Comparison of ENCODE assay signal across 8 mouse cellular contexts in genomic region chr6:93726829-93727455, GRCm38 (mm10).
A peak's percentile ranks its signal among the peaks of the same experiment; 100 is the strongest.
DNase-seq lines count a peak whose midpoint lies in the region; ATAC-seq and TF ChIP-seq lines count a peak whose summit lies in the region.
"Had no signal": no experiment of that assay in that cellular context is flagged by ENCODE, and none has a peak within 500 bp of the region (broad histone marks: within the 10 kb centered on the region; RNA-seq: fewer than 3 reads in every experiment).

No protein-coding gene starts in this region.

- 39% methylated on average over 7 of the region's 7 CpGs for WGBS in kidney, embryonic 14.5 days
- 50% methylated on average over 7 of the region's 7 CpGs for WGBS in embryonic facial prominence, embryonic 14.5 days

- peak; percentile 41; the same call in 1 of the 2 replicates for TF ChIP-seq CTCF in testis, adult 2 months (IDR thresholded peaks at IDR 0.05; ENCODE audit: control insufficient read depth, insufficient read depth, insufficient replicate concordance, low read depth, low read length)

- no peaks in the 10 kb centered on the region for H3K36me3 ChIP-seq in kidney, embryonic 14.5 days (ENCODE audit: control insufficient read depth, insufficient read depth, low read length)
- no peaks in the 10 kb centered on the region for H3K36me3 ChIP-seq in embryonic facial prominence, embryonic 14.5 days (ENCODE audit: control insufficient read depth, insufficient read depth, low read length)
- no peaks in the 10 kb centered on the region for H3K36me3 ChIP-seq in testis, adult 2 months (ENCODE audit: control insufficient read depth, insufficient read depth, low read length)

- no peak for DNase-seq in kidney, adult 11 months
- peak; percentile 33 for DNase-seq in right cerebral cortex, adult 18-20 months
- no peak for DNase-seq in right cerebral cortex, postnatal 14 days
- peak; percentile 60 for DNase-seq in embryonic facial prominence, embryonic 14.5 days (ENCODE audit: low spot score)
- DNase-seq in spleen, postnatal 36 days (ENCODE audit: low spot score in 2 of 2) = no peak
- DNase-seq: thymus, postnatal 25 days had no signal

- no peaks in the 10 kb centered on the region for H3K9me3 ChIP-seq in kidney, embryonic 14.5 days (ENCODE audit: control insufficient read depth, low read length)
- H3K9me3 ChIP-seq in embryonic facial prominence, embryonic 14.5 days (ENCODE audit: control insufficient read depth, low read length) = no peaks in the 10 kb centered on the region

- H3K27ac ChIP-seq in kidney, embryonic 14.5 days (ENCODE audit: low read depth, low read length) = no peak overlapping the region
- no peak overlapping the region for H3K27ac ChIP-seq in embryonic facial prominence, embryonic 14.5 days (replicated peaks; ENCODE audit: low read depth, low read length)
- no peak overlapping the region for H3K27ac ChIP-seq in testis, adult 2 months (ENCODE audit: control insufficient read depth, insufficient read depth, low read depth, low read length)

- TF ChIP-seq POLR2A in testis, adult 2 months (IDR thresholded peaks at IDR 0.05; ENCODE audit: control insufficient read depth, low read depth, low read length) = no peak

- 0 out of 2 replicates have a peak, but pooled peaks have one; percentile 47 for ATAC-seq in kidney, embryonic 14.5 days (ENCODE audit: low FRiP score, low TSS enrichment)
- ATAC-seq in embryonic facial prominence, embryonic 14.5 days (ENCODE audit: low read depth) = no peak

- H3K4me3 ChIP-seq in kidney, embryonic 14.5 days (ENCODE audit: low read length) = no peak overlapping the region
- no peak overlapping the region for H3K4me3 ChIP-seq in embryonic facial prominence, embryonic 14.5 days (ENCODE audit: low read depth, low read length)
- H3K4me3 ChIP-seq in testis, adult 2 months (ENCODE audit: control insufficient read depth, low read depth, low read length) = no peak overlapping the region

- H3K9ac ChIP-seq in kidney, embryonic 14.5 days (ENCODE audit: low read depth, low read length) = no peak overlapping the region
- no peak overlapping the region for H3K9ac ChIP-seq in embryonic facial prominence, embryonic 14.5 days (ENCODE audit: low read depth, low read length)

- no peaks in the 10 kb centered on the region for H3K27me3 ChIP-seq in kidney, embryonic 14.5 days (ENCODE audit: control insufficient read depth, insufficient read depth, low read length)
- no peaks in the 10 kb centered on the region for H3K27me3 ChIP-seq in embryonic facial prominence, embryonic 14.5 days (replicated peaks; ENCODE audit: control insufficient read depth, insufficient read depth, low read length)
- no peaks in the 10 kb centered on the region for H3K27me3 ChIP-seq in testis, adult 2 months (ENCODE audit: control insufficient read depth, insufficient read depth, low read length)

- H3K4me1 ChIP-seq in kidney, embryonic 14.5 days (ENCODE audit: control insufficient read depth, insufficient read depth, low read length) = peaks cover 21% of the 10 kb centered on the region
- peaks cover 13% of the 10 kb centered on the region for H3K4me1 ChIP-seq in embryonic facial prominence, embryonic 14.5 days (ENCODE audit: control insufficient read depth, insufficient read depth, low read length)
- no peaks in the 10 kb centered on the region for H3K4me1 ChIP-seq in testis, adult 2 months (ENCODE audit: control insufficient read depth, insufficient read depth, low read length)

- H3K4me2 ChIP-seq in kidney, embryonic 14.5 days (replicated peaks; ENCODE audit: low read depth, low read length) = no peak overlapping the region
- H3K4me2 ChIP-seq in embryonic facial prominence, embryonic 14.5 days (ENCODE audit: low read depth, low read length) = no peak overlapping the region

Comparison
In these comparisons a context has a peak if more than half of its experiments do, and no peak if none do; other contexts are left out.
1. DNase-seq: peak in right cerebral cortex, adult 18-20 months (single experiment) and embryonic facial prominence, embryonic 14.5 days (single experiment); none in kidney, adult 11 months (single experiment), right cerebral cortex, postnatal 14 days (single experiment) and spleen, postnatal 36 days (0 of 2).